23 mouse cellular contexts compared by ENCODE assay signal in the genomic region with DNA sequence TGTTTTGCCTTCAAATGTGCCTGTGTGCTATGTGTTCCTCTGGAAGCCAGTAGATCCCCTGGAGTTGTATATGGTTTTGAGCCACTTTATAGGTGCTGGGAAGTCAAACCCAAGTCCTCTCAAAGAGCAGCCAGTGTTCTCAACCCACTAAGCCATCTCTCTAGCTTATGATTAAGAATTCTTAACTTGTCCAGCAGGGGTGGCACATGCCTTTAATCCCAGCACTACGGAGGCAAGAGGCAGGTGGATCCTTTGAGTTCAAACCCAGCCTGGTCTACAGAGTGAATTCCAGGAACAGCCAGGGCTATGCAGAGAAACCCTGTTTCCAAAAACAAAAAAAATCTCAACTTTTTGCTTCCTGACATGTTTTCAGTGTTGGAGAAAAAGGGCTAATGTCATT. TPM values are rescaled to one million over a fixed set of nuclear protein-coding genes. Genes with fewer than 3 reads are reported as not detected.
DNase-seq lines count a peak whose midpoint lies in the region; ATAC-seq and TF ChIP-seq lines count a peak whose summit lies in the region.
"Had no signal": no experiment of that assay in that cellular context is flagged by ENCODE, and none has a peak within 500 bp of the region (broad histone marks: within the 10 kb centered on the region; RNA-seq: fewer than 3 reads in every experiment).

No protein-coding gene starts in this region.

- H3K9ac ChIP-seq in liver, embryonic 14.5 days (replicated peaks), result no peak overlapping the region; the same call in 1 of the 2 replicates
- H3K9ac ChIP-seq: limb, embryonic 12.5 days had no signal

- intact Hi-C loops in left cerebral cortex, postnatal 14 days (cut with DNase I), result no loop called here

- 17% methylated on average over 1 of the region's 1 CpGs for WGBS in liver, embryonic 14.5 days (ENCODE audit: insufficient replicate concordance)

- peak; percentile 32; the same call in 1 of the 2 replicates for TF ChIP-seq CTCF in liver, embryonic 14.5 days (IDR thresholded peaks at IDR 0.05; ENCODE audit: low read depth)

- peaks cover 24% of the 10 kb centered on the region for H3K36me3 ChIP-seq in liver, embryonic 14.5 days (replicated peaks; ENCODE audit: control insufficient read depth, insufficient read depth, low read depth)

- ATAC-seq in liver, embryonic 14.5 days (ENCODE audit: insufficient read depth), result no peak
- ATAC-seq: forebrain, embryonic 14.5 days; midbrain, embryonic 16.5 days had no signal

- H3K4me1 ChIP-seq in liver, embryonic 14.5 days (replicated peaks; ENCODE audit: control insufficient read depth in 2 of 2, insufficient read depth in 2 of 2, low read length in 1 of 2), result peaks cover 39 to 47% of the 10 kb centered on the region in 2 experiments

- peak; percentile 35 for DNase-seq in kidney, adult 9 months
- DNase-seq in kidney, adult 18-20 months, result no peak
- DNase-seq in 416B (ENCODE audit: low read depth) (peak; percentile 48), ES-CJ7 (ENCODE audit: low read depth, low spot score) (peak; percentile 64)
- peak in 1 of 3 experiments; percentile 37 for DNase-seq in liver, embryonic 14.5 days (ENCODE audit: low read depth in 3 of 3, low spot score in 3 of 3)
- no peak for DNase-seq in gastrocnemius, postnatal 10 days
- DNase-seq in adrenal gland, postnatal 14 days, result no peak
- no peak for DNase-seq in left cerebral cortex, postnatal 14 days (ENCODE audit: low spot score in 2 of 2)
- DNase-seq: kidney, postnatal 10 days; lung, postnatal 36 days; right cerebral cortex, postnatal 14 days; thymus, postnatal 4 days had no signal

- H3K9me3 ChIP-seq in liver, embryonic 14.5 days (ENCODE audit: control insufficient read depth, low read length), result no peaks in the 10 kb centered on the region
- H3K9me3 ChIP-seq: heart, embryonic 10.5 days; limb, embryonic 12.5 days had no signal

- no peak overlapping the region for H3K4me3 ChIP-seq in liver, embryonic 14.5 days (ENCODE audit: insufficient read depth in 1 of 2, low read depth in 2 of 2, low read length in 2 of 2)
- H3K4me3 ChIP-seq: heart, embryonic 10.5 days; limb, embryonic 12.5 days had no signal

- peak overlapping the region; percentile 95 for H3K4me2 ChIP-seq in liver, embryonic 14.5 days (ENCODE audit: low read depth)
- H3K4me2 ChIP-seq: limb, embryonic 12.5 days had no signal

- no peak overlapping the region for H3K27ac ChIP-seq in liver, embryonic 14.5 days
- H3K27ac ChIP-seq: heart, embryonic 10.5 days; limb, embryonic 12.5 days had no signal

- H3K27me3 ChIP-seq in liver, embryonic 14.5 days (ENCODE audit: control insufficient read depth, insufficient read depth, low read length), result no peaks in the 10 kb centered on the region
- H3K27me3 ChIP-seq: limb, embryonic 12.5 days had no signal

- TF ChIP-seq EP300 in liver, embryonic 14.5 days (IDR thresholded peaks at IDR 0.05; ENCODE audit: low read depth), result no peak

RNA-seq across cellular contexts. Expression of a gene that starts 3.0 kb away (rescaled TPM):
- polyA plus RNA-seq in liver, embryonic 14.5 days (2012; rRNA removed), result 21.3 and 29.7 TPM in 2 replicates
- 24.9 and 27.6 TPM in 2 replicates for polyA plus RNA-seq in liver, embryonic 14.5 days (2014; fragmentation: Nextera tagmentation; extraction: Ambion mirVana)
- 10 to 100 TPM; 51.5 to 55.9 TPM for total RNA-seq in gastrocnemius, postnatal 10 days (2021)
- 54.4 and 57.4 TPM in 2 replicates for total RNA-seq in adrenal gland, postnatal 14 days (2021)
- 10 to 100 TPM; 15.7 to 19.7 TPM for total RNA-seq in left cerebral cortex, postnatal 14 days (2021)

RNA-seq across cellular contexts. Expression of a gene that starts 50.0 kb away (rescaled TPM):
- not detected in 2 replicates for polyA plus RNA-seq in liver, embryonic 14.5 days (2012; rRNA removed)
- polyA plus RNA-seq in liver, embryonic 14.5 days (2014; fragmentation: Nextera tagmentation; extraction: Ambion mirVana), result not detected in 2 replicates
- total RNA-seq in gastrocnemius, postnatal 10 days (2021), result not detected
- total RNA-seq in adrenal gland, postnatal 14 days (2021), result not detected in 2 replicates
- not detected for total RNA-seq in left cerebral cortex, postnatal 14 days (2021)
- total RNA-seq: adrenal gland, adult 18-20 months; common myeloid progenitor, adult 5-6 weeks; G1E; gastrocnemius, adult 18-20 months; layer of hippocampus, postnatal 25 days had no signal
- polyA plus RNA-seq: forebrain, embryonic 14.5 days; G1E; heart, embryonic 10.5 days; hindbrain, embryonic 11.5 days; limb, embryonic 12.5 days; midbrain, embryonic 16.5 days; neural tube, embryonic 14.5 days had no signal

Comparison
In these comparisons a context has a peak if more than half of its experiments do, and no peak if none do; other contexts are left out.
1. DNase-seq: peak in kidney, adult 9 months (single experiment), 416B (single experiment) and ES-CJ7 (single experiment); none in kidney, adult 18-20 months (single experiment), gastrocnemius, postnatal 10 days (single experiment), adrenal gland, postnatal 14 days (single experiment) and left cerebral cortex, postnatal 14 days (0 of 2).